Mouse (Mus musculus) left cerebral cortex, postnatal 14 days (tissue): ENCODE data around the gene Gstp2. TPM values are rescaled to one million over a fixed set of nuclear protein-coding genes. Genes with fewer than 3 reads are reported as not detected.

ENCODE experiments used
- DNase-seq, 2 experiments: peaks; one replicate each; pipeline ENCODE4 v3.0.0; 2021 to 2022; ENCODE audit warnings: low spot score in 2 of 2, mixed read lengths in 1 of 2
- intact Hi-C: fragments of 180-260 bp; cut with DNase I; formaldehyde crosslinking; loops from one replicate; pipeline ENCODE4 v1.15.1; 2025
- total RNA-seq, 2 experiments: library from RNA; stranded (reverse); gene quantifications; 2 replicates each; pipeline ENCODE4 v1.2.3; 2021

The Gstp2 gene
- total RNA-seq, 2 experiments from 2014 or later, result 22.3 to 24.3 TPM

- DNase-seq, result no peak
- intact Hi-C loops, result no loop called here
These were observed 22.6 kb downstream of the Gstp2 start for GRCm38 (mm10) chr19:4023185-4023584.

- peak; percentile 83 to 87 for DNase-seq
- intact Hi-C loops, result loop anchor here (1.0 to 5.0 kb wide), 2 partner anchors 28 to 208 kb away; no protein-coding TSS in a partner anchor
These were observed 26.9 kb downstream of the Gstp2 start for GRCm38 (mm10) chr19:4018743-4019583.

- DNase-seq, result no peak
- intact Hi-C loops, result loop anchor here (5.0 kb wide), 1 partner anchor 209 kb away; no protein-coding TSS in a partner anchor
These were observed 27.8 kb downstream of the Gstp2 start for GRCm38 (mm10) chr19:4017921-4018587.

- DNase-seq, result no peak
- intact Hi-C loops, result loop anchor here (5.0 kb wide), 1 partner anchor 212 kb away; no protein-coding TSS in a partner anchor
These were observed 30.2 kb downstream of the Gstp2 start for GRCm38 (mm10) chr19:4015635-4016034.

GRCm38 (mm10) chr19:4014802-4015201, 31.0 kb downstream of the Gstp2 start:
- DNase-seq, result no peak
- intact Hi-C loops, result loop anchor here (5.0 kb wide), 1 partner anchor 212 kb away; no protein-coding TSS in a partner anchor

GRCm38 (mm10) chr19:4013066-4013465, 32.8 kb downstream of the Gstp2 start:
- DNase-seq, result no peak
- intact Hi-C loops, result no loop called here

DNA sequence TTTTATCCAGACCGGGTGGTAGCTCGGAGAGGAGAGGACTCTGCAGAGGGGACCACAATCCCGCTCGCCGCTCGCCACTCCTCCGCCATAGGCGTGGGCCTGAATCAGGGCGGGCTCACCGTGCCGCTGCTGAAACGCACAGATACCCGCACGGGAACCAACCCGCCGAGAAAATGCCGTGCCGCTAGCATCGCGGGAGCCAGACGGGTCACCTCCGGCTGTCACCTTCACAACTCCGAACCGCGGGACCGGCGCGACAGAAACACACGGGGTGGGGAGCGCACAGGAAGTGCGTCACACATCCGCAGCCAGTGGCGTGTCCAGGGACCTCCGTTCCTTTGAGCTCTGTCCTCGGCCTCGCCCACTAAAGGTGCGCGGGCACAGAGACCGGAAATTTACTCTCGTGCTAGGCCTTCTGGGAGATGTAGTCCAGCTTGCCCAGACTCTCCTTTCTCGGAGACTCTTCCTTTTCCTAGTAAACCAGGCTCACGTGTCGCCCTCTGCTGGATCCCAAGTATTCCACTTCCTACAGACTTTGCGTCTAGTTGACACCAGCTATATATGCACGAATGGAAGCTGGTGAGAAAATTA, 33.3 kb downstream of the Gstp2 start, which contains the start of gene Ndufv1:
Ndufv1 (minus strand) TSS at position 375 of the 591 bp plus-strand sequence.
- DNase-seq, result peak; percentile 98 to 99
- intact Hi-C loops, result loop anchor here (1.0 kb wide), 1 partner anchor 66 kb away; no protein-coding TSS in a partner anchor

DNA sequence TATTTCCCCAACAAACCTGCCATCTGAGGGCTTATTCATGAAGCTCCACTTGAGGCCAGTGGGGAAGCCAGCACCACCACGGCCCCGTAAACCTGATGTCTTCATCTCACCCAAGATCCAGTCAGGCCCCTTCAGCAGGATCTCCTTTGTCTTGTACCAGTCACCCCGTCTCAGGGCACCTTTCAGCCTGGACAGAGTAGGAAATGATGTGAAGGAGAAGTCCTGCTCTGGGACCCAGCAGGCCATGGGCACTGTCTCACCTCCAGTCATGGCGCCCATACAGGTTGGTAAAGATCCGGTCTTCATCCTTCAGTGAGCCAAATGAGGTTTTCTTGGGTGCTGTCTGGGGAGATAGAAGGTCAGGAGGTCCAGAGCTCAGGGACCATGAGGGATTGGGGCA, 34.7 kb downstream of the Gstp2 start:
- intact Hi-C loops, result no loop called here
- no peak for DNase-seq

GRCm38 (mm10) chr19:4005971-4006370, 39.9 kb downstream of the Gstp2 start:
- intact Hi-C loops, result no loop called here
- DNase-seq, result no peak

GRCm38 (mm10) chr19:4005091-4005490, 40.7 kb downstream of the Gstp2 start:
- intact Hi-C loops, result no loop called here
- no peak for DNase-seq

DNA sequence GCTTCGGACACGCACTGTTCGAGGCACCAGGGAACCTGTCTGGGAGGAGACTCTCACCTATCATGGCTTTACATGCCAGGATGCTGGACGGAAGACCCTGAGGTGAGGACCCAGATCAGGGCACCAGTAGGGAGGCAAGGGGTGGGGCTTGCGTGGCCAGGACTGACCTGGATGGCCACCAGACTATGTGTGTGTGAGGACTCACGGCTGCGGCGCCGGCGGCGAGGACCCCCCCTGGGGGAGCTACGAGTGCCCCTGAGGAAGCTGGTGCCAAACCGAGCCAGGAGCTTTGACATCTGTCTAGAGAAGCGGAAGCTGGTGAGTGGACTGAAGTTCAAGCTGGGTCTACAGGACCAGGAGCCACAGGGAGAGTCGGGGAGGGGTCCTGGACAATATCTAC, 41.5 kb downstream of the Gstp2 start:
- no peak for DNase-seq
- intact Hi-C loops, result no loop called here

GRCm38 (mm10) chr19:4003641-4004040, 42.2 kb downstream of the Gstp2 start:
- DNase-seq, result no peak
- intact Hi-C loops, result no loop called here

DNA sequence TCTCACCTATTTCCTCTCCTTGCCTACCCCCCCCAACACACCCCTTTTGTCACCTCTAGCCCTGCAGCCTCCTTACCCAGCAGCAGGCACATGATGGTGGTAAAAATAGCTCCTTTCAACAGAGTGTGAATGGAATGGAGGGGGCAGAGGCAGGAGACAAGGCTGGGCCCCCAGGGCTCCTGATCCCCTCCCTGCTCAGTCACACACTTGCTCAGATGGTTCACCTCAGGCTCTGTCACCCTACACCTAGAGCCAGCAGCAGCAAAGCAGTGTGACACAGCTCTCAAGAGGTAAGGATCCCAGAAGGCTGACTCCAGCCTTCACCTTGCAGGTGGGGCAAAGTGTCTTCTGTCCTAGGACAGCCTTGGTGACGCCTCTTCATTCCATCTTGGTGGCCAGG, 42.7 kb downstream of the Gstp2 start, which contains the start of gene Doc2g:
Doc2g (plus strand) TSS at position 202 of the 400 bp plus-strand sequence.
- intact Hi-C loops, result no loop called here
- no peak for DNase-seq

DNA sequence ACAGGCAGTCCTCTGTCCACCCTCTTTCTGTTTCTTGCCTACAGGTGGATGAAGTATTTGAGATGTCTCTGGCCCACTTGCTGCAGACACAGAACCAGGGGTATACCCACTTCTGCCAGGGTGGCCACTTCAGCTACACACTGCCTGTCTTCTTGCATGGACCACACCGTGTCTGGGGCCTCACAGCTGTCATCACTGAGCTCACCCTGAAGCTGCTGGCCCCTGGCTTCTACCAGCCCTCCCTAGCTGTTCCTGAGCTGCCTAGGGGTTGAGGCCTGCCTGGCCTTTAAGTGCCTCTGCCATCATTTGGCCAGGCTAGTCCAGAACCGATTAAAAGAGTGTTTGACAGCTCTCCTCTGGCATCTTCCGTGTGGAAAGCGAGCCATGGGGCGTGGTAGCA, 44.1 kb downstream of the Gstp2 start:
- no peak for DNase-seq
- intact Hi-C loops, result no loop called here

DNA sequence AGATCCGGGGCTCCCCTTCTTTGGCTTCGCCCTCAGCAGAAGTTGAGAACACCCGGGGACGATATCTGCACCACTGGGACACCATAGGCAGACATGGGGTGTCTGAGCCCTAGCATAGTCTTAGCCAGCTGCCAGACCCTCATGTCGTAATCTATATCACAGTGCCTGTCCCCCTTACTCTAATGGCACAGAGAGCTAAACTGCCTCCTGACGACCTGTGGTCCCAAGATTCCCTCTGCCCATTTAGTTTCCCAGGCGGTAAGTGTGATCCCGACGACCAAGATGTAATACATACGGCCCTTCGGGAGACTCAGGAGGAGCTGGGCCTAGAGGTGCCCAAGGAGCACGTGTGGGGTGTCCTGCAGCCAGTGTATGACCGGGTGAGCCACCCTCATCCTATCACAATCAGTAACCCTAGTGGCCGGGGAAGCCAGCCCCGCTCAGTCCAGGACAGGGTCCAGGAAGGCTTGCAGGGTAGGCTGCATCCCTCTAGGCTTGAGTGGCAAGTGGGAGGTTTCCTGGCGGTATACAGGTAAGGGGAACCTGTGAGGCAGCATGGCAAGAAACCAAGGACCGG, 44.8 kb downstream of the Gstp2 start:
- no peak for DNase-seq
- intact Hi-C loops, result no loop called here

- intact Hi-C loops, result no loop called here
- peak; percentile 94 to 97 for DNase-seq
These were observed 45.5 kb downstream of the Gstp2 start, which contains the start of the genes Nudt8 and Gm49405 for GRCm38 (mm10) chr19:4000119-4000900. Gene Nudt8, plus strand, starts transcription at chr19:4000580. Gene Gm49405, plus strand, starts transcription at chr19:4000626.

- DNase-seq, result no peak
- intact Hi-C loops, result no loop called here
These were observed 46.6 kb downstream of the Gstp2 start for GRCm38 (mm10) chr19:3999121-3999730.

DNA sequence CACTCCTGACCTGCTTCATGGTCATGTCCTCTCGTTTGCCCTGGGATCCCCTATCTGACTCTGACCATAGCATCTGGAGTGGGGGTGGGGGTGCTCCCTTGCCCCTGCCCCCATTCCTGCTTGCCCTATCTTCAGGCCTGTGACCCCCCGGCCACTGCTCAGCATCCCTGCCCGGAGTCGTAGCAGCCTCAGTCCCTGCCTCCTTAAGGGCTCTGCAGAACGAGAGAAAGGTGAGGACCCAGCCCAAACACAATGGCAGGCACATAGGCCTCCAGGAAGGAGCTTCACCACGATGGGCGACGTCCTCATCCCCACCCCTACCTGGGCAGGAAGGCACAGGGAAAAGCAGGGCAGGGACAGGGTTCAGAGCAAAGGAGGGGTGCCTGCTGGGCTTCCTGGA, 47.5 kb downstream of the Gstp2 start:
- no peak for DNase-seq
- intact Hi-C loops, result no loop called here
